Mouse (Mus musculus): ENCODE data around the gene Bcl9. TPM values are rescaled to one million over a fixed set of nuclear protein-coding genes. Genes with fewer than 3 reads are reported as not detected.
A peak's percentile ranks its signal among the peaks of the same experiment; 100 is the strongest.

Gene Bcl9
- polyA plus RNA-seq, 1 experiment from 2014 or later, result 47.2 TPM

- no peak for DNase-seq (ENCODE audit: low spot score)
- Histone ChIP-seq H3K27me3 (ENCODE audit: low read depth, poor library complexity, severe bottlenecking) (no peaks in the 10 kb centered on the region), H3K4me1 (peaks cover 22% of the 10 kb centered on the region), H3K27ac (replicated peaks) (0 out of 2 replicates have a peak overlapping the region, but pooled peaks have one; percentile 14), H3K9me3 (replicated peaks) (no peaks in the 10 kb centered on the region), H3K4me3 (no peak overlapping the region), H3K36me3 (no peaks in the 10 kb centered on the region)
- WGBS, result 48% methylated on average over 6 of the region's 6 CpGs
Measured at GRCm38 (mm10) chr3:97241826-97242225, 55.9 kb downstream of the Bcl9 start.

- no peaks in the 10 kb centered on the region for H3K27me3 ChIP-seq (ENCODE audit: low read depth, poor library complexity, severe bottlenecking)
- H3K36me3 ChIP-seq, result no peaks in the 10 kb centered on the region
- WGBS, result 94% methylated on average over 6 of the region's 6 CpGs
- H3K27ac ChIP-seq (replicated peaks), result no peak overlapping the region
- no peak for DNase-seq (ENCODE audit: low spot score)
- no peaks in the 10 kb centered on the region for H3K9me3 ChIP-seq (replicated peaks)
- no peak overlapping the region for H3K4me3 ChIP-seq
- H3K4me1 ChIP-seq, result peaks cover 22% of the 10 kb centered on the region
Measured at GRCm38 (mm10) chr3:97239793-97240192, 57.9 kb downstream of the Bcl9 start.

- 92% methylated on average over 5 of the region's 5 CpGs for WGBS
- Histone ChIP-seq H3K4me1 (peaks cover 22% of the 10 kb centered on the region), H3K4me3 (no peak overlapping the region), H3K36me3 (no peaks in the 10 kb centered on the region), H3K27me3 (ENCODE audit: low read depth, poor library complexity, severe bottlenecking) (no peaks in the 10 kb centered on the region), H3K27ac (replicated peaks) (no peak overlapping the region), H3K9me3 (replicated peaks) (no peaks in the 10 kb centered on the region)
- no peak for DNase-seq (ENCODE audit: low spot score)
Measured at GRCm38 (mm10) chr3:97239316-97239715, 58.4 kb downstream of the Bcl9 start.

- H3K36me3 ChIP-seq, result no peaks in the 10 kb centered on the region
Measured at GRCm38 (mm10) chr3:97238521-97238920, 59.2 kb downstream of the Bcl9 start.

GRCm38 (mm10) chr3:97237403-97237802 lies 60.3 kb downstream of the Bcl9 start:
- H3K36me3 ChIP-seq, result no peaks in the 10 kb centered on the region
- no peak overlapping the region for H3K4me3 ChIP-seq
- no peak overlapping the region for H3K27ac ChIP-seq (replicated peaks)
- DNase-seq (ENCODE audit: low spot score), result no peak
- peaks cover 7% of the 10 kb centered on the region for H3K4me1 ChIP-seq
- no peaks in the 10 kb centered on the region for H3K27me3 ChIP-seq (ENCODE audit: low read depth, poor library complexity, severe bottlenecking)
- 95% methylated on average over 2 of the region's 2 CpGs for WGBS
- H3K9me3 ChIP-seq (replicated peaks), result no peaks in the 10 kb centered on the region

More at GRCm38 (mm10) chr3:97238521-97238920, 59.2 kb downstream of the Bcl9 start:
- DNase-seq (ENCODE audit: low spot score), result no peak
- Histone ChIP-seq H3K27me3 (ENCODE audit: low read depth, poor library complexity, severe bottlenecking) (no peaks in the 10 kb centered on the region), H3K9me3 (replicated peaks) (no peaks in the 10 kb centered on the region), H3K27ac (replicated peaks) (no peak overlapping the region), H3K4me1 (peaks cover 18% of the 10 kb centered on the region), H3K4me3 (no peak overlapping the region)
- 89% methylated on average over 2 of the region's 2 CpGs for WGBS

GRCm38 (mm10) chr3:97234797-97235196 lies 62.9 kb downstream of the Bcl9 start:
- H3K4me3 ChIP-seq, result no peak overlapping the region
- no peaks in the 10 kb centered on the region; the same call in 1 of the 2 replicates for H3K4me1 ChIP-seq
- peaks cover 5% of the 10 kb centered on the region; the same call in 1 of the 2 replicates for H3K9me3 ChIP-seq (replicated peaks)
- 91% methylated on average over 14 of the region's 14 CpGs for WGBS
- no peak overlapping the region for H3K27ac ChIP-seq (replicated peaks)
- no peaks in the 10 kb centered on the region for H3K27me3 ChIP-seq (ENCODE audit: low read depth, poor library complexity, severe bottlenecking)
- DNase-seq (ENCODE audit: low spot score), result no peak
- H3K36me3 ChIP-seq, result peaks cover 7% of the 10 kb centered on the region

GRCm38 (mm10) chr3:97232328-97232727 lies 65.4 kb downstream of the Bcl9 start:
- H3K27me3 ChIP-seq (ENCODE audit: low read depth, poor library complexity, severe bottlenecking), result no peaks in the 10 kb centered on the region
- 83% methylated on average over 3 of the region's 3 CpGs for WGBS
- H3K9me3 ChIP-seq (replicated peaks), result peaks cover 5% of the 10 kb centered on the region; the same call in 1 of the 2 replicates
- H3K27ac ChIP-seq (replicated peaks), result no peak overlapping the region
- peaks cover 16% of the 10 kb centered on the region for H3K4me1 ChIP-seq
- H3K4me3 ChIP-seq, result no peak overlapping the region
- peaks cover 7% of the 10 kb centered on the region for H3K36me3 ChIP-seq
- DNase-seq (ENCODE audit: low spot score), result no peak

- WGBS, result 93% methylated on average over 9 of the region's 9 CpGs
- H3K27ac ChIP-seq (replicated peaks), result no peak overlapping the region
Measured at GRCm38 (mm10) chr3:97231857-97232256, 65.9 kb downstream of the Bcl9 start.

GRCm38 (mm10) chr3:97230631-97231404 lies 66.9 kb downstream of the Bcl9 start:
- WGBS, result 94% methylated on average over 5 of the region's 5 CpGs
- no peak for DNase-seq (ENCODE audit: low spot score)
- Histone ChIP-seq H3K4me1 (peaks cover 26% of the 10 kb centered on the region), H3K27me3 (ENCODE audit: low read depth, poor library complexity, severe bottlenecking) (no peaks in the 10 kb centered on the region), H3K9me3 (replicated peaks) (peaks cover 5% of the 10 kb centered on the region; the same call in 1 of the 2 replicates), H3K36me3 (peaks cover 7% of the 10 kb centered on the region), H3K4me3 (no peak overlapping the region), H3K27ac (replicated peaks) (no peak overlapping the region)

More at GRCm38 (mm10) chr3:97231857-97232256, 65.9 kb downstream of the Bcl9 start:
- no peaks in the 10 kb centered on the region for H3K27me3 ChIP-seq (ENCODE audit: low read depth, poor library complexity, severe bottlenecking)
- no peak for DNase-seq (ENCODE audit: low spot score)
- peaks cover 16% of the 10 kb centered on the region for H3K4me1 ChIP-seq
- peaks cover 7% of the 10 kb centered on the region for H3K36me3 ChIP-seq
- H3K4me3 ChIP-seq, result no peak overlapping the region
- peaks cover 5% of the 10 kb centered on the region; the same call in 1 of the 2 replicates for H3K9me3 ChIP-seq (replicated peaks)

- DNase-seq (ENCODE audit: low spot score), result no peak
- H3K4me3 ChIP-seq, result peak overlapping the region; percentile 80
- H3K27me3 ChIP-seq (ENCODE audit: low read depth, poor library complexity, severe bottlenecking), result no peaks in the 10 kb centered on the region
- H3K4me1 ChIP-seq, result peaks cover 48% of the 10 kb centered on the region
- peaks cover 11% of the 10 kb centered on the region for H3K36me3 ChIP-seq
- H3K9me3 ChIP-seq (replicated peaks), result peaks cover 5% of the 10 kb centered on the region; the same call in 1 of the 2 replicates
- peak overlapping the region; percentile 98 for H3K27ac ChIP-seq (replicated peaks)
- WGBS, result 14% methylated on average over 12 of the region's 12 CpGs
Measured at GRCm38 (mm10) chr3:97228457-97228856, 69.3 kb downstream of the Bcl9 start.

GRCm38 (mm10) chr3:97228020-97228419 lies 69.7 kb downstream of the Bcl9 start:
- DNase-seq (ENCODE audit: low spot score), result no peak
- Histone ChIP-seq H3K36me3 (peaks cover 16% of the 10 kb centered on the region), H3K9me3 (replicated peaks) (peaks cover 5% of the 10 kb centered on the region; the same call in 1 of the 2 replicates), H3K27ac (replicated peaks) (peak overlapping the region; percentile 98), H3K4me1 (peaks cover 52% of the 10 kb centered on the region), H3K4me3 (peak overlapping the region; percentile 80), H3K27me3 (ENCODE audit: low read depth, poor library complexity, severe bottlenecking) (no peaks in the 10 kb centered on the region)
- WGBS, result 2% methylated on average over 16 of the region's 16 CpGs

- under 1% methylated on average over 41 of the region's 79 CpGs for WGBS
- Histone ChIP-seq H3K4me1 (peaks cover 52% of the 10 kb centered on the region), H3K36me3 (peaks cover 21% of the 10 kb centered on the region), H3K9me3 (replicated peaks) (peaks cover 5% of the 10 kb centered on the region; the same call in 1 of the 2 replicates), H3K4me3 (peak overlapping the region; percentile 80), H3K27ac (replicated peaks) (peak overlapping the region; percentile 98), H3K27me3 (ENCODE audit: low read depth, poor library complexity, severe bottlenecking) (no peaks in the 10 kb centered on the region)
- peak; percentile 98 for DNase-seq (ENCODE audit: low spot score)
Measured at GRCm38 (mm10) chr3:97227259-97228005, 70.3 kb downstream of the Bcl9 start.

All from midbrain, embryonic 10.5 days (tissue).